Mouse (Mus musculus) intestine, embryonic 14.5 days (tissue): ENCODE data around the gene Slc1a7. TPM values are rescaled to one million over a fixed set of nuclear protein-coding genes. Genes with fewer than 3 reads are reported as not detected.

Experiments
- ATAC-seq: fragments of 200-750 bp; cut with Nextera tagmentation; replicated peaks from 2 replicates; pipeline ENCODE4 v1.8.0; 2017; ENCODE audit warnings: low read depth, moderate number of reproducible peaks, moderate TSS enrichment, moderate library complexity; ENCODE audit not compliant: low FRiP score, low TSS enrichment
- DNase-seq: peaks from one replicate; pipeline ENCODE4 v3.0.0-alpha.2; 2018; ENCODE audit warnings: low spot score
- H3K27ac ChIP-seq: fragments of 300-500 bp; sonication (generic); 2 replicates; pipeline ENCODE4 v1.5.1; 2014; ENCODE audit warnings: low read depth, mild to moderate bottlenecking, control low read depth
- H3K27me3 ChIP-seq: fragments of 300-500 bp; sonication (generic); replicated peaks from 2 replicates; pipeline ENCODE4 v1.6.1; 2014; ENCODE audit warnings: low read length, control low read depth; ENCODE audit not compliant: control insufficient read depth, insufficient read depth
- H3K36me3 ChIP-seq: fragments of 300-500 bp; sonication (generic); 2 replicates; pipeline ENCODE4 v1.6.1; 2014; ENCODE audit warnings: low read length, control low read depth; ENCODE audit not compliant: control insufficient read depth, insufficient read depth
- H3K4me1 ChIP-seq: fragments of 300-500 bp; sonication (generic); replicated peaks from 2 replicates; pipeline ENCODE4 v1.6.1; 2014; ENCODE audit warnings: low read length, control low read depth, mixed read lengths; ENCODE audit not compliant: control insufficient read depth, insufficient read depth
- H3K4me2 ChIP-seq: fragments of 300-500 bp; sonication (generic); 2 replicates; pipeline ENCODE4 v1.6.1; 2014; ENCODE audit warnings: low read length
- H3K4me3 ChIP-seq: fragments of 300-500 bp; sonication (generic); 2 replicates; pipeline ENCODE4 v1.5.1; 2014; ENCODE audit warnings: low read depth, low read length, control low read depth, mixed read lengths
- H3K9ac ChIP-seq: fragments of 300-500 bp; sonication (generic); 2 replicates; pipeline ENCODE4 v1.6.1; 2014; ENCODE audit warnings: mild to moderate bottlenecking, low read length
- H3K9me3 ChIP-seq: fragments of 300-500 bp; sonication (generic); 2 replicates; pipeline ENCODE4 v1.6.1; 2016; ENCODE audit warnings: low read length, control low read depth; ENCODE audit not compliant: control insufficient read depth
- WGBS: fragments of 180-500 bp; shearing (Covaris S2); extraction: QIAGEN DNeasy Blood & Tissue Kit; methylation state at CpG from one replicate; pipeline ENCODE4 v1.1.7; 2014; 5-methylcytosine and 5-hydroxymethylcytosine counted together
- polyA plus RNA-seq: library from polyadenylated mRNA; unstranded; fragments of >200 nt; fragmentation: Nextera tagmentation; extraction: Ambion mirVana; gene quantifications from 2 replicates; pipeline ENCODE4 v1.2.1, GENCODE M21; 2014

The Slc1a7 gene
- polyA plus RNA-seq, 1 experiment from 2014 or later, result 0.30 TPM

DNA sequence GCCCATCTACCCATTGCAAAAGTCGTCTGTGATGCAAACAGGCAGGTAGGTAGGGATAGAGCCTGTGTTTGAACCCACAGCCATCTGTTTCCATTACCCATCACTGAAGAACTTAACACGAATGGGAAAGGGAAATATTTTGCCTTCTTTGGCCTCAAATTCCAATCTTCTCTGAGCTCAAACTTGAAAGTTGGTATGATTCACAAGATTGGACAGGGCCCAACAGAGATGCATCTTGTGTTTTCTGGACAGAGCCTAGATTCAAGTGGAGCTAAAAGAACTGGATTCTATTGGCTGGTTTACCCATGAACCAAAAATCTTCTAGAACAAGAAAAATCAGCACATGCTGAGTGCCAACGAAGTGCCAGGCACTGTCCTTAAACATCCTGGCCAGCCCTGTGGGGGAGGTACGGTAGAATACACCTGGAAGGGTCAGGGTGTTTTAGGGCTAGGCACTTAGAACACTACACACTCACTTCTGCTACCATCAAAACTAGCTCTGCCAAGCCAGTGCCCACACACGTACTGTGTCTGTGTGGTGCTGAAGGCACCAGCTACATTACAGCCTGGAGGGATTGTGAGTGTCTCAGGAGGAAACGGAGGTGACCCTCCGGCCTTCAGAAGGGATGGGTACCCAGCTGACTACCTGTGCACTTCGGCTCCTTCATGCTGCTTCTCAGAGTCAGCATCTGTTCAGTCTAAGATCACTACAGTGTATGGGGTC, 65.1 kb downstream of the Slc1a7 start:
- H3K9me3 ChIP-seq, result no peaks in the 10 kb centered on the region
- no peak overlapping the region for H3K27ac ChIP-seq
- H3K4me2 ChIP-seq, result no peak overlapping the region
- DNase-seq, result no peak
- H3K4me1 ChIP-seq, result peaks cover 9% of the 10 kb centered on the region; the same call in 1 of the 2 replicates
- no peak overlapping the region for H3K4me3 ChIP-seq
- no peak for ATAC-seq
- H3K27me3 ChIP-seq, result peaks cover 38% of the 10 kb centered on the region
- 74% methylated on average over 8 of the region's 8 CpGs for WGBS
- H3K9ac ChIP-seq, result no peak overlapping the region
- H3K36me3 ChIP-seq, result no peaks in the 10 kb centered on the region

DNA sequence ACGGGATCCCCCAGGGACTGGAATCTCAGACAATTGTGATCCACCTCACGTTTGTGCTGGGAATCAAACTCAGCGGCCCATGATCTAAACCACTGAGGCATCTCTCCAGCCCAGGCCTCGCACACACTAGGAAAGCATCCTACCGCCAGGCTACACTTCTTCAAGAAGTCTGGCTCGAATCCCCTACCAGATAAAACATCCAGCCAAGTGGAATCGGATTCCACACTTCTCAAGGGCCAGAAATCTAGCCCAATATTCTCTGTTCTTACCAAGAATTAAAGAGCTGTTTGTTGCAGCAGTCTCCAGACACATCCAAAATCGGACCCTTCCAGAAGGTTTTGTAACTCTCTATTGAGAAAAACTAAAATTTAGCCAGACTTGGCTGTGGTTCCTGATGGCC, 68.9 kb downstream of the Slc1a7 start:
- 81% methylated on average over 8 of the region's 8 CpGs for WGBS
- peaks cover 11% of the 10 kb centered on the region for H3K27me3 ChIP-seq
- no peaks in the 10 kb centered on the region for H3K4me1 ChIP-seq
- no peak overlapping the region for H3K27ac ChIP-seq
- no peaks in the 10 kb centered on the region for H3K9me3 ChIP-seq
- ATAC-seq (no peak), DNase-seq (no peak)
- H3K9ac ChIP-seq, result no peak overlapping the region
- H3K4me2 ChIP-seq, result no peak overlapping the region
- peaks cover 6% of the 10 kb centered on the region; the same call in 1 of the 2 replicates for H3K36me3 ChIP-seq
- no peak overlapping the region for H3K4me3 ChIP-seq

- no peak for ATAC-seq
- peaks cover 60% of the 10 kb centered on the region for H3K36me3 ChIP-seq
- H3K9ac ChIP-seq, result no peak overlapping the region
- no peak overlapping the region for H3K27ac ChIP-seq
- DNase-seq, result no peak
- 71% methylated on average over 19 of the region's 19 CpGs for WGBS
- no peaks in the 10 kb centered on the region for H3K4me1 ChIP-seq
- no peak overlapping the region for H3K4me2 ChIP-seq
- no peak overlapping the region for H3K4me3 ChIP-seq
- H3K9me3 ChIP-seq, result no peaks in the 10 kb centered on the region
- no peaks in the 10 kb centered on the region for H3K27me3 ChIP-seq
These were observed 77.3 kb downstream of the Slc1a7 start for GRCm38 (mm10) chr4:108045136-108046107.

GRCm38 (mm10) chr4:108046136-108046535, 78.0 kb downstream of the Slc1a7 start:
- Histone ChIP-seq H3K36me3 (peaks cover 66% of the 10 kb centered on the region), H3K4me1 (no peaks in the 10 kb centered on the region), H3K4me3 (no peak overlapping the region), H3K9me3 (no peaks in the 10 kb centered on the region), H3K27ac (no peak overlapping the region), H3K27me3 (no peaks in the 10 kb centered on the region), H3K9ac (no peak overlapping the region), H3K4me2 (no peak overlapping the region)
- DNase-seq, result no peak
- 91% methylated on average over 8 of the region's 8 CpGs for WGBS
- no peak for ATAC-seq

DNA sequence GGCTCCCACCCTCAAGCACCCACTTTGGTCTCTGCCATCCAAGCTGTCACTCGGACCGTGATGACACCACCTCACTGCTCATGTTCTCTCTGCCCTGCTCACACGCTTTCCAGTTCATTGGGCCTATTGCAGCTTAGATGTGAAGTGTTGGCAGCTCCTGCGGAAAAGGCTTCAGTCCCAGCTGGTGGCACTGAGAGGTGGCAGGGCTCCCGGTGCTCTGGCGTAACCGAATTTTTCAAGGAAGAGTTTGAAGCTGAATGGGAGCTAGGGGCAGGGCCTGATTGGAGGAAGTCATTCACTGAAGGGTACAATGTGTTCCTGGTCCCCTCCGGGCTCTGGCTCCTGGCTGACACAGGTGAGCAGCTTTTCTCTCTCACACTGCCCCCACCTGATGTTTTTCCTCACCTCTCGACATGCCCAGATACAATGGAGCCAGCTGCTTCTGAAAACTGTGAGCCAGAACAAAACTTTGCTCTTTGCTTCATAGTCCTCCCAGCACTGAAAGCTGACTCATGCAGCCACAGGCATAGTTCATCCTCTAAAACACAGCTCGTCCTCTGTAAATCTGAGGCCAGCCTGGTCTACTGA, 83.6 kb downstream of the Slc1a7 start:
- Histone ChIP-seq H3K4me2 (no peak overlapping the region), H3K27ac (no peak overlapping the region), H3K36me3 (peaks cover 74% of the 10 kb centered on the region), H3K9ac (no peak overlapping the region), H3K27me3 (no peaks in the 10 kb centered on the region), H3K4me1 (no peaks in the 10 kb centered on the region), H3K9me3 (no peaks in the 10 kb centered on the region), H3K4me3 (no peak overlapping the region)
- WGBS, result 87% methylated on average over 10 of the region's 10 CpGs
- ATAC-seq (no peak), DNase-seq (no peak)

DNA sequence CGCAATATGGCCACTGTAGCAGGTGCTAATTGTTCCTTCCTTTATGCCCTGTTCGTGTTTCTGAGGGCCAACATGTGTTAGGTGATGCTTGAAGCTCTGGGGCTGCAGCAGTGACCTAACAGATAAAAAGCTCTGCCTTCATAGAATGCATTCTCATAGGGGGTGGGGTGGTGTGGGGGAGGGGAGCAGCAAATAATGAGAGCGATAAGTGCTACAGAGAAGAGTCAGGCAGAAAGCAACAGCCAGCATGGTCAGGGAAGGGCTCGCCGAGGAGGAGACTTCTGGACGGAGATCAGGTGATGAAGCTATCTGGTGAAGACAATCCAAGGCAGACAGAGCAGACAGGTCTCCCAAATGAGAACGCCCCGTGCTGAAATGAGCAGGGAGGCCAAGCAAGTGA, 84.5 kb downstream of the Slc1a7 start:
- no peaks in the 10 kb centered on the region for H3K27me3 ChIP-seq
- no peak overlapping the region for H3K4me3 ChIP-seq
- DNase-seq (no peak), ATAC-seq (no peak)
- no peaks in the 10 kb centered on the region for H3K9me3 ChIP-seq
- no peak overlapping the region for H3K9ac ChIP-seq
- WGBS, result 84% methylated on average over 8 of the region's 8 CpGs
- peaks cover 72% of the 10 kb centered on the region for H3K36me3 ChIP-seq
- no peaks in the 10 kb centered on the region for H3K4me1 ChIP-seq
- no peak overlapping the region for H3K27ac ChIP-seq
- H3K4me2 ChIP-seq, result no peak overlapping the region

DNA sequence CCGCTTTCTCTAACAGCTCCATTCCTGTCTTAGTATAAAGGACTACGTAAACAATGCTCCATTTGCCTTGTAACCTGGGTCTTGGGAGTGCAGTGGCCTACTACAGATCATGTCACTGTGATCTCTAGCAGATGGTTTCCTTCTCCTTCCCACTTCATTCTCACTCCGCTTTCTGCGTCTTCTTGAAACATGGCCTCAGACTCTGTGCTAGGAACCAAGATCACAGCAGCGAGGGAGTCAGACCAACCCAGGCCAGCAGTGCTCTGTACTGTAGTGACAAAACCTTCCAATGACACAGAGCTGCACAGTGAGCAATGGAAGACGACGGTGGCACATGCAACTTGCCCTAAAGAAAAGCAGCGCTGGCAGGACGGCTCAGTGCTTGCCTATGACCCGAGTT, 87.7 kb downstream of the Slc1a7 start:
- Histone ChIP-seq H3K4me2 (no peak overlapping the region), H3K9me3 (no peaks in the 10 kb centered on the region), H3K27ac (no peak overlapping the region), H3K4me3 (no peak overlapping the region), H3K36me3 (peaks cover 67% of the 10 kb centered on the region), H3K9ac (no peak overlapping the region), H3K27me3 (no peaks in the 10 kb centered on the region), H3K4me1 (no peaks in the 10 kb centered on the region)
- 81% methylated on average over 10 of the region's 10 CpGs for WGBS
- ATAC-seq (no peak), DNase-seq (no peak)

GRCm38 (mm10) chr4:108057247-108057646, 89.1 kb downstream of the Slc1a7 start:
- no peak overlapping the region for H3K27ac ChIP-seq
- no peak overlapping the region for H3K9ac ChIP-seq
- no peak for ATAC-seq
- H3K4me1 ChIP-seq, result no peaks in the 10 kb centered on the region
- WGBS, result 93% methylated on average over 2 of the region's 2 CpGs
- no peaks in the 10 kb centered on the region for H3K27me3 ChIP-seq
- no peak overlapping the region for H3K4me2 ChIP-seq
- H3K4me3 ChIP-seq, result no peak overlapping the region
- no peak for DNase-seq
- H3K9me3 ChIP-seq, result no peaks in the 10 kb centered on the region
- peaks cover 55% of the 10 kb centered on the region for H3K36me3 ChIP-seq
